Mouse (Mus musculus) urinary bladder, adult 18-20 months (tissue): ENCODE results near the gene Poldip2.
A peak's percentile ranks its signal among the peaks of the same experiment; 100 is the strongest.
"Not testable (repeated sequence)": the region's sequence is repeated elsewhere in the genome, so short reads cannot be mapped to it uniquely, and the experiment has no call there.

ENCODE experiments used
- DNase-seq, 2 experiments: peaks; one replicate each; pipeline ENCODE4 v3.0.0; 2022; ENCODE audit warnings: low spot score in 2 of 2, mixed read lengths in 2 of 2

Gene Poldip2

GRCm38 (mm10) chr11:78500623-78501202, 11.3 kb upstream of the Poldip2 start:
- DNase-seq: no peak

DNA sequence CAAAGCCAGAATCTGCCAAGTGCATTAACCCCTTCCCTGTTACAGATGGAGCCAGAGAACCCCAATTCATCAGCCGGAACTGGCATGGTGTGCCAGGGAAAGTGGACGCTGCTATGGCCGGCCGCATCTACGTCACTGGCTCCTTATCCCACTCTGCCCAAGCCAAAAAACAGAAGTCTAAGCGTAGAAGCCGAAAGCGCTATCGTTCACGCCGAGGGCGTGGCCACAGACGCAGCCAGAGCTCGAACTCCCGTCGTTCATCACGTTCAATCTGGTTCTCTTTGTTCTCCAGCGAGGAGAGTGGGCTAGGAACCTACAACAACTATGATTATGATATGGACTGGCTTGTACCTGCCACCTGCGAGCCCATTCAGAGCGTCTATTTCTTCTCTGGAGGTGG, 10.5 kb upstream of the Poldip2 start:
- DNase-seq: no peak

DNA sequence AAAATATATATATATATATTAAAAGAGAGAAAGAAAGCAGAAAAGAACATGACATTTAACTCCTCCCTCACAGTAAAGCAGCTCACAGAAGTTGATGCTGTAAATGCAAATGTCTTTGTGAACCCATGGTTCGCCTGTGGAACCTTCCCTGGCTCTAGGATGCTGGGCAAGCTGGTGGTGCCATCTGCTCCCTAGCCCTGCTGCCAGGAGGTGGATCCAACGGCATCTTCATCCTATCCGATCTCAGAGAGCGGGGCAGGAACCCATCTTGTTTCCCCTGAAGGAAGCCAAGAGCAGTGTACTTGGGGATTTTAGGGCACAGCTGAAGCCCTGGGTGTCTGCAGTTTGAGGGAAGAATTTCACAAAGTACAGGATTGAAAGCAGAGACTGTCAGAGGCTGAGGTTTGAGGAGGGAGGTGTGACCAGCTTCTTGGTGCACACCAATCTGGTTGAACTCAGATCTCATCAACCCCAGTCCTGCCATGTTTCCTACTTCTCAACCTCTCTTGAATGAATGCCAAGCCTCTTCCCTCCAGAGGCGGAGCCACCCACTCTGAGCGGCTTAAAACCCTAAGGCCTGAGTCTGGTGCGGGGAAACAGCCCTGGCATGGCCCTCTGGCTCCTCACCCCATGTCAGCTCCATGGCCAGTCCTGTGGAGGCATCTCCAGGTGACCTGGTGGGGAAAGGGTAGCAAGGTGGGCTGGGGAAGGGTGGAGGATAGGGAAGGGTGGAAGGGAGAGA, 8.9 kb upstream of the Poldip2 start, which contains the start of gene Sebox:
TSS of gene Sebox (plus strand) at position 539 of the 742 bp plus-strand sequence.
- DNase-seq: no peak

- DNase-seq: no peak
Measured at GRCm38 (mm10) chr11:78505430-78505829, 6.6 kb upstream of the Poldip2 start.

DNA sequence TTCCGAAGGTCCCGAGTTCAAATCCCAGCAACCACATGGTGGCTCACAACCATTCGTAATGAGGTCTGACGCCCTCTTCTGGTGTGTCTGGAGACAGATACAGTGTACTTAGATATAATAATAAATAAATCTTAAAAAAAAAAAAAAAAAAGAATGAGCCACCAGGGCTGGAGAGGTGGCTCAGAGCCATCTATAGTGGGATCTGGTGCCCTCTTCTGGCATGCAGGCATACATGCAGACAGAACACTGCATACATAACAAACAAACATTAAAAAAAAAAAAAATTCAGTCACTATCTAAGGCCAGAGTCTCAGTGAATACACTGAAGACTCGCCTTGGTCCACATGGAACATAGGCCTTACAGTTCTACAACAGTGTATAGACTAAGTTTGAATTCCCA, 2.8 kb upstream of the Poldip2 start:
- no peak for DNase-seq

DNA sequence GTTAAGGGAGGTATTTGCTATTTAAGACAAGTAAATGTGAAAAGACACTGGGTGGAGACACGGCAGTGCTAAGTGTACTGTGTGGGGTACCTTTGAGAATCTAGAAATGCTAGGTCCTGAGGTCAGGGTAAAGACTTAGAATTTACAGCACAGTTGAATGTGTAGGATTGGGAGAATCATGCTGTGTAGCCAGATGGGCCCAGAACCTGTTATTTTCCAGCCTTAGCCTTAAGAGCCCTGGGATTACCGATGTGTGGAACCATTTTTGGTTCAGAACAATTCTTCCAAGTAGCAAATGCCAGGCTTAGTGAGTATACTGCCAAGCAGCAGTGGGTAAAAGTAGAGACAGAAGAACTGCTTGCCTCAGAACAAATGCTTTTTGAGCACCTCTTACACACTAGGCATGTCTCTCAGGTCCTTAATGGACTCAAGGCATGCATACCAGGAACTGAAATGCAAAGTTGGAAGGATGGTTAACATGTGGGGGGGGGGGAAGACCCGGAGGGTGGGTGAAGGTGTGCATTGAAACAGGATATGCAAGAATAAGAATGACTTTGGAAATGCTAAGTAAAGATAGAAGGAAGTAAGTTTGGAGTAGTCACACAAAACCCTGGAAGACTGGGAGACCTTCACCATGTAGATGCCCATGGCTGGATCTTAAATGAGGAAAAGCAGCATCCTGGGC, 1.3 kb downstream of the Poldip2 start:
- no peak for DNase-seq

GRCm38 (mm10) chr11:78515549-78516325, 3.7 kb downstream of the Poldip2 start:
- DNase-seq: no peak

- no peak for DNase-seq
Measured at GRCm38 (mm10) chr11:78518931-78519330, 6.9 kb downstream of the Poldip2 start.

DNA sequence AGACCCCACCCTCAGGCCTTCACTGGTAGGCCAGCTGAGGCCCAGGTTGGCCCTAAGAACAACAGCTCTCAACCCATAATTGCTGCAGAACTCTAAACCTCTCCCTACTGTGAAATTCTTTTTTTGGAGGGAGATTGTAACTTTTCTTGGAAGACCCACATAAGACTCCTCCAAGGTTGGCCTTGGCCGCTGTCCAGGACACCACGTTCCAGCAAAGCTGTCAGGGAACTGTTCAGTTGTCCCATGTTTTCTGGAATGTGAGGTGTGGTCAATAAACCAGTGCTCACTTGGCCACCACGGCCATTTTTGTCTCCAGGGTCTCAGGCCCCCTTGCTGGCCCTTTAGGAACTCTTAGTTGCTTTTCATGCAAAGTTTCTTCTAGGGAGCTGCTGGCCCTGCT, 9.9 kb downstream of the Poldip2 start:
- DNase-seq: no peak

DNA sequence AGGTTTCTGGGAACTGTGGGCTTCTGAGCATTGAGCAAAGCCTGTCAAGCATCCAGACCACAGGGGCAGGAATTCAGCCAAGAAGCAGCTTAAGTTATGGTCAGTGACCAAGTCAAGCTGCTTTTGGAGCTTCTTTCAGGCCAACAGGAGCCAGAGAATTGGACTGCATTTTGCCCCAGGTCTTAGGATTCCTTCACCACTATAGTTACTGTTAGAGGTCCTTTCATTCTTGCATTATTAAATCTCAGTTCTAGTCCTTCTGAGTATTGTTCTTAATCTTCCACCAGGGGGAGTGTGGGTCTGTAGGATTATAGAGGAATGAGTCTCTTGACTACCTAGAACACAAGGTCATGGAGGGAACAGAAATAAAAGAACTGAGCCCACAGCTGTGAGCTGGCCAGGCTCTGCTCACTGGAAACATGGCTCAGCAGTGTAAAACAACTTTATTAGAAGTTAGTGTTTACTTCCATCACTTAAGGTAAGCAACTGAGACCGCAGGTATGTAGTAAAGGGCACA, 10.5 kb downstream of the Poldip2 start:
- DNase-seq: no peak

- no peak for DNase-seq
Measured at GRCm38 (mm10) chr11:78523241-78523955, 11.4 kb downstream of the Poldip2 start.

DNA sequence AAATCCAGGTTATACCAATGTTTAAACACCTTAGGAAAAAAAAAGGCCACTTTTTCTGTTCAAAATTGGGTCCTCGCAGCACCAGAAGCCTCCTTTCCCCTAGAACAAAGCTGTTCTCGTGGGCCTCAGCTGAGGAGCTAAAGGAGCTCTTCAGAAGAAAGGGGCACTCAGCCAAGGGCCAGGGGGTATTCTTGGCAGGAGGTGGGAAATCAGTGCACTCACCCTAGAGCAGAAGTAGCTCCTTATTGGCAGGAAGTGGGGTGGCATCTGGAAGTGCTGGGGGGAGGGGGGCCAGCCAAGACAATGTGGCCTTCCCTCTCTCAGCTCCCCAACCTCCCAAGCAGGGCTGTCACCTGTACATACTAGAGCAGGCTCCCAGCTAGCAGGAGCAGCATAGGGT, 12.8 kb downstream of the Poldip2 start:
- no peak for DNase-seq

DNA sequence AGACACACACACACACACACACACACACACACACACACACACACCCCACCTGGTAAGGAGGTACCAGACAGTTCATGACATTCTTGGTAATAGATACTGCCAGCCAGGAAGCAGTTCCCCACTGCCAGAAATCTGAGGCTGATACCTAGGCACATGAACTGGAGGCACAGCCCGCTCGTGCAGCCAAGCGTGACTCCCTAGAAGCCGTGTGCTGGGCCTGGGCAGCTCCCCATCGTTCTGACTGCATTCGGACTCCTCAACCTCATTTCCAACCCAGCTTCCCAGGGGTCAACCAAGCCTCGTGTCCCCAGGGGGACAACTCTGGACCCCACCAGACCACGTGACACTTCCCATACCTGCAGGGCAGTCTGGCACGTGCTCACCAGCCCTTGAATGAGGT, 16.7 kb downstream of the Poldip2 start:
- no peak for DNase-seq

DNA sequence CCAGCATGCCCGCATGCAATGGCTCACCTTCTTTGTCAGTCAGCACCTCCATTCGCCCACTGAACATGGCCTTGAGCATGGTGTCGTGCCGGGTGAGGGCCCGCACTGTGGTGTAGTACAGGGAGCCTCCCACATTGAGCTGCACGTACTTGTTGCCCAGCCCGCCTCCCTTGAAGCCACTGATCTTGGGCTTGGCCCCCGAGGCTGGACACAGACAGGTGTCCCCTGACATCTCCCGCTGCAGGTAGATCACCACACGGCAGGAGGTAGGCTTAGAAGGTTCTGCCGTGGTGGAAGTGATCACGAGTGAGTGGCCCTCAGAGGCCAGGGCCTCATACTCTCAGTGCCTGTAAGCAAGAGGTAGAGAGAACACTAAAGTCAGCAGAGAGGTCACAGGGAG, 18.0 kb downstream of the Poldip2 start:
- no peak for DNase-seq

- DNase-seq: no peak
Measured at GRCm38 (mm10) chr11:78531046-78531445, 19.1 kb downstream of the Poldip2 start.

- not testable (repeated sequence) for DNase-seq
Measured at GRCm38 (mm10) chr11:78531515-78531914, 19.5 kb downstream of the Poldip2 start.

DNA sequence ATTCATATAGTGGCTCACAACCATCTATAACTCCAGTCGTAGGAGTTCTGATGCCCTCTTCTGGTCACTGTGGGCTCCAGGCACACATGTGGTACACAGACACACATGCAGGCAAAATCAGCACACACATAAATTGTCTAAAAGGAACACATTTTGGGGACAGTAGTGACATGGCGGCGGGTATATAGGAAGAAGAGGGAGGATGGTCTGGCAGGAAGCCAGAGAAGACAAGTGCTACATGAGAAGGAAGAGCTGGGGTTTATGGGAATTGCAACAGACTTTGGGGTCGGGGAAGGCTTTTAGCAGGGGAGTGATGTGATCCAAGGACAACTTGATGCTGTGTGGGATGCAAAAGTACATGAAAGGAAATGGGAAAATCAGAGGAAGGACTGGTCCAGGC, 22.5 kb downstream of the Poldip2 start:
- no peak for DNase-seq

DNA sequence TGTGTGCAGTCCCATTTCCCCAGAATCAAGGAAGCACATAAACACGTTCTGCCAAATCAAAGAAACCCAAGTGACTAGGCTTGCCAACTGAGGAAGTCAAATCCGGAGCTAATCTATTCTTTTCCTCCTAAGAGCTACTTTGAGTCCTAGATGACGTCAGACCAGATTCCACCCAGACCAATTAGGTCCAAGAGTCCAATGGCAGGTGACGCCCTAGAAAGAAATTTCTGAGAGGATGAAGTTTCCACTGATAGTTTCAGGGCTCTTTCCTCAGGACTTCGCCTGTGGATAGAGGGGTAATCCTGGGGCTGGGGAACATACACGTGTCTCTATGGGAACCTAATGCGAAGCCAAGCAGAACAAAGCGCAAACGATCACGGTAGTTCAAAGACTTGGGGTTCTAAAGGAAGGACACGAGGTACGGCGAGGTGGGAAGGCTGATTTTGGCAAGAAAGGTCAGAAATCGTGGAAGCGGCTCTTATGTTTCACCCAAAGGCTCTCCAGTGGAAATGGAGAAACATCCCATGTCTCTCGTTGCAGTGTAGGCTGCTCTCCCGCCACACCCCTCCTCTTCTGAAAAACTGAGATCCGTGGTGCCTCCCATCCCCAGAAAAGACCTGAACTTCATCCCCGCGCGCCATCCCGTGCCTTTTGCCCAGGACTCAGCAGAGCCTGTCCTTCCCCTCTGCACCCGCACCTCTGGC, 23.5 kb downstream of the Poldip2 start:
- DNase-seq: no peak

GRCm38 (mm10) chr11:78536080-78536689, 24.2 kb downstream of the Poldip2 start, which contains the start of the genes Tnfaip1 and Ift20:
Gene Tnfaip1, minus strand, starts transcription at chr11:78536332.
Gene Ift20, plus strand, starts transcription at chr11:78536361.
- peak; percentile 96 to 98 for DNase-seq

- no peak for DNase-seq
Measured at GRCm38 (mm10) chr11:78536690-78537084, 24.7 kb downstream of the Poldip2 start.
